Mouse (Mus musculus): ENCODE results near the gene Shisal1. TPM values are rescaled to one million over a fixed set of nuclear protein-coding genes. Genes with fewer than 3 reads are reported as not detected.

Shisal1 gene
- polyA plus RNA-seq, 1 experiment from 2014 or later: 6.1 TPM

DNA sequence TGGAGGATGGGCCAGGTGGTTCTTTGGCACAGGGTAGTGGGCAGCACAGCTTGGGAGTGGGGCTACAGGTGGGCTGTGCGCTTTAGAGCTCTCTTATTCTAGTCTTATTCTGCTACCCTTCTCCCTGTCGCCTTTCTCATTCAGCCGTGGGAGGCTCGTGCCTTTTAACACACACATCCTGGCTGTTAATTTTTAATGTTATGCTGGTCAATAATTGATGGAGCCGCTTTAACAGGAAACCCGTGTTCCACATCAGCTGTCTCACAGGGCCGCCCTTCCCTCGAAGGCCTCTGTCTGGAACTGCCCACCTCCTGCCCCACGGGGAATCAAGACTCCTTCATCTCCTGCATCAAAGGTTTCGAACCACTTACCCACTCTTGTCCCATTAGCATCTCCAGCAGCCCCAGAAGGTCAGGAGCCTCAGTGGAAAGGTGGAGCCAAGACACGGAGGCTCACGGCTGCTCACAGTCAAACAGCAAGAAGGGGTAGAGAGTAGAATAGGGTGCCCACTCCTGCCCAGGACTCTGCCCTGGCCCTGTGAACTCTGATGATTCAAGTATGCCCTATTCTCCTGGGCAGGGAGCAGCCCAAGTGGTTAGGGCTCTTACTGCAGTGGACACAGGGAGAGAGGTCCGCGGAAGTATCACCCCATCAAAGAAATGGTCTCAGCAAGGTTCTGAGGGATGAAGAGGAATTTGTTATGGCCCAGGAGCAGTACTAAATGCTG, 51.4 kb downstream of the Shisal1 start:
- Histone ChIP-seq H3K9ac (no peak overlapping the region), H3K27me3 (no peaks in the 10 kb centered on the region), H3K27ac (no peak overlapping the region), H3K4me3 (no peak overlapping the region), H3K36me3 (ENCODE audit: poor library complexity, severe bottlenecking) (peaks cover 4% of the 10 kb centered on the region; the same call in 1 of the 2 replicates), H3K4me1 (peaks cover 22% of the 10 kb centered on the region), H3K9me3 (replicated peaks) (peaks cover 6% of the 10 kb centered on the region; the same call in 1 of the 2 replicates), H3K4me2 (no peak overlapping the region)
- no peak for ATAC-seq
- 86% methylated on average over 14 of the region's 14 CpGs for WGBS

DNA sequence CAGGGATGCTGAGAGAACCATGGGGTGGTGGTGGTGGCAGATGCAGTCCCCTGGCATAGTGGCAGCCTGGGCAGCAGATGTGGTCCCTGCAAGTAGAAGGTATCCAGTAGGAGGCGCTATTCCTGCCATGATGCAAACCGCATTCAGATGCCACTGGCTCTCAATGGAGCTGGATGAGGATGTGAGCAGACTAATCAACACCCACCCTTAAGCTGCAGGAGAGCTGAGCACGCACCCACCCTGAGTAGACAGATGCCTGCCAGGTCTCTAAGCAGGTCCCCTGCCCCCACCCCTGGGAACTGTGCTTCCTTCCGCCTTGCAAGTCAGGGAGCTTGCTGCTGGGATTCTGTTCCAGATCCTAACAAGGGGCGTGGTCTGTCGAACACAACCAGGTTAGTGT, 53.6 kb downstream of the Shisal1 start:
- Histone ChIP-seq H3K4me2 (no peak overlapping the region), H3K27me3 (no peaks in the 10 kb centered on the region; the same call in 1 of the 2 replicates), H3K9ac (no peak overlapping the region), H3K4me1 (peaks cover 18% of the 10 kb centered on the region), H3K4me3 (no peak overlapping the region), H3K36me3 (ENCODE audit: poor library complexity, severe bottlenecking) (peaks cover 4% of the 10 kb centered on the region; the same call in 1 of the 2 replicates), H3K27ac (peak overlapping the region; percentile 6), H3K9me3 (replicated peaks) (peaks cover 6% of the 10 kb centered on the region; the same call in 1 of the 2 replicates)
- WGBS: 41% methylated on average over 6 of the region's 6 CpGs
- 0 out of 2 replicates have a peak, but pooled peaks have one; percentile 51 for ATAC-seq

DNA sequence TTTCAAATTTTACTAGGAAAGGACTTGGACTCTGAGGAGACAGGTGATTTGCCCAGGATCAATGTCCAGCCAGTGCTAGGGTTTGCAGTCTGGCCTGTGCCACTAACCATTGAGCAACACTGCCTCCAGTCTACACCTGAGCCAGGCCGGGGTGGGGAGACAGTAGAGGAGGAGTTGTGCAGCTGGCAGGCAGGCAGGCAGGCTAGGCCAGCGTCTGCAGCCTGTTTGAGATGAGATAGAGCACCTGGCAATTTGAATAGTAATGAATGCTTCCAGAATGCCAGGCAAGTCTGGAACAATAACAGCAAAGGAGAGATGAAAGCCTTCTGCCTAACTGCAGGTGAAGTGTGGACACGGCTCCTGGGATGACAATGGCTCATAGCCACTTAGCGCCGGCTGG, 54.1 kb downstream of the Shisal1 start:
- 0 out of 2 replicates have a peak, but pooled peaks have one; percentile 13 for ATAC-seq
- H3K4me2 ChIP-seq: no peak overlapping the region
- no peak overlapping the region for H3K4me3 ChIP-seq
- H3K4me1 ChIP-seq: peaks cover 17% of the 10 kb centered on the region
- no peaks in the 10 kb centered on the region; the same call in 1 of the 2 replicates for H3K27me3 ChIP-seq
- no peak overlapping the region for H3K9ac ChIP-seq
- H3K27ac ChIP-seq: peak overlapping the region; percentile 36
- 51% methylated on average over 5 of the region's 5 CpGs for WGBS
- peaks cover 11% of the 10 kb centered on the region; the same call in 1 of the 2 replicates for H3K9me3 ChIP-seq (replicated peaks)
- H3K36me3 ChIP-seq (ENCODE audit: poor library complexity, severe bottlenecking): peaks cover 8% of the 10 kb centered on the region; the same call in 1 of the 2 replicates

DNA sequence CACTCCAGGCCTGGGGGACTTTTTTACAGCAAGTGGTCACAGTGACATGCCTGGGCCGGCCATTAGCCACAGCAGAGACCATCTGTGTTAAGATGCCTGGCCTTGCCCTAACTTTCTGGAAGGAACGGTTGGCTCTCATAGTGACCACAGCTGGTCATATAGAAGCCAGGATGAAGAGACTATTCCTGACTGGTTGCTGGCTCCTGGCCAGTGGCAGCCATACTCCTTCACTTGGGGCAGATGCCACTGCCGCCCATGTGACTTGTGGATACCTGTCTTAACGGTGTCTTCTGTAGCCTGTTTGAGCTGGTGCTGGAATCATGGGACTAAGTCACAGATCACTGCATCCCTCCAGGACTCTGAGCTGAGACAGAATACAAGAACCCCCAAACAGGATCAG, 54.8 kb downstream of the Shisal1 start:
- ATAC-seq: no peak
- Histone ChIP-seq H3K27me3 (no peaks in the 10 kb centered on the region; the same call in 1 of the 2 replicates), H3K9me3 (replicated peaks) (peaks cover 18% of the 10 kb centered on the region), H3K4me1 (peaks cover 13% of the 10 kb centered on the region), H3K9ac (no peak overlapping the region), H3K4me3 (no peak overlapping the region), H3K27ac (no peak overlapping the region), H3K4me2 (no peak overlapping the region), H3K36me3 (ENCODE audit: poor library complexity, severe bottlenecking) (peaks cover 13% of the 10 kb centered on the region; the same call in 1 of the 2 replicates)
- WGBS: 95% methylated on average over 4 of the region's 4 CpGs

DNA sequence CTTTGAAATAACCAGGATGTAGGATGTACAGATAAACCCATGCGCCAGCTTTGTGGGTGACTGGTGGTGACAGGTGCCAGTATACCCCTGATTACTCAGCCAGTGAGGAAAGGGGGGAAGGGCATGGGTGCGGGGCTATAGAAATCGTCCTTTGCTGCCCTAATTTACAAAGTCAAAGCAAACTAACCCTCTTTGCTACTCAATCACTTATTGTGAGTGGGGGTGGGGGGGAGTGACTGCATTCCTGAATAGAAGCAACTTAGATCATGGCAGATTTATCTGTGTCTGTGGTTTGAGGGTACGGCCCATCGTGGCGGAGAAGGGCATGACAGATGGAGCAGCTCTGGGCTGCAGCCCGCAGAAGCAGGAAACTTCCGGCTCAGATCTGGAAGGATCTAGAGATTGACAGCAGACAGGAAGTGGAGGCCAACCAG, 58.2 kb downstream of the Shisal1 start:
- Histone ChIP-seq H3K4me1 (peaks cover 10% of the 10 kb centered on the region), H3K27me3 (no peaks in the 10 kb centered on the region; the same call in 1 of the 2 replicates), H3K9me3 (replicated peaks) (peaks cover 24% of the 10 kb centered on the region), H3K9ac (no peak overlapping the region), H3K36me3 (ENCODE audit: poor library complexity, severe bottlenecking) (peaks cover 13% of the 10 kb centered on the region; the same call in 1 of the 2 replicates), H3K27ac (no peak overlapping the region), H3K4me3 (no peak overlapping the region), H3K4me2 (no peak overlapping the region)
- ATAC-seq: no peak
- 96% methylated on average over 8 of the region's 8 CpGs for WGBS

DNA sequence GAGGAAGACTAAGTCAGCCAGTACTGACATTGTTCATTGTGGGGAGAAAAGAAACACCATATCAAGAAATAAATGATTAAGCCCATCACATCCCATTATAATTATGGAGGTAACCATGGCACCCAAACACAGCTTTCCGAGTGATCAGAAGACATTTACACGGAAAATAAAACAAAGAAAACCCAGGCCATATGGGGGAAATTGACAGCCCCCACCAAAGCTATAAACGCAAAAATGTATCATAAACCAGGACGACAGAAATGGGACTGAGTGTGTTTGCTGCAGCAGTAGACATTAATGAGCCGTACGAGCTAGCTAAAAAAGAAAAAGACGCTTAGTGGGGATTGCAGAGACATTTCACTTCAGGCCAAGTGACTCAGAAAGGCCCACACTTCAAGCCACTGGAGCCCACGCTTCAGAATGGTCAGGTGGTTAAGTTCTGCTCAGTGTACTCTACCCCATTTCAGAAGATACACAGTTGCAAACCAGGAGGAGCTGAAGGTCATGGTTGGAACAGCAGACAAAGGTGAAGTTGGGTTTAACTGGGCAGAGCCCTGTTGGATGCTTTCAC, 60.8 kb downstream of the Shisal1 start:
- H3K27me3 ChIP-seq: no peaks in the 10 kb centered on the region; the same call in 1 of the 2 replicates
- ATAC-seq: no peak
- no peak overlapping the region for H3K4me2 ChIP-seq
- H3K9me3 ChIP-seq (replicated peaks): peaks cover 21% of the 10 kb centered on the region
- peaks cover 9% of the 10 kb centered on the region for H3K36me3 ChIP-seq (ENCODE audit: poor library complexity, severe bottlenecking)
- 85% methylated on average over 8 of the region's 8 CpGs for WGBS
- no peak overlapping the region for H3K27ac ChIP-seq
- no peak overlapping the region for H3K9ac ChIP-seq
- H3K4me1 ChIP-seq: no peaks in the 10 kb centered on the region
- H3K4me3 ChIP-seq: no peak overlapping the region

DNA sequence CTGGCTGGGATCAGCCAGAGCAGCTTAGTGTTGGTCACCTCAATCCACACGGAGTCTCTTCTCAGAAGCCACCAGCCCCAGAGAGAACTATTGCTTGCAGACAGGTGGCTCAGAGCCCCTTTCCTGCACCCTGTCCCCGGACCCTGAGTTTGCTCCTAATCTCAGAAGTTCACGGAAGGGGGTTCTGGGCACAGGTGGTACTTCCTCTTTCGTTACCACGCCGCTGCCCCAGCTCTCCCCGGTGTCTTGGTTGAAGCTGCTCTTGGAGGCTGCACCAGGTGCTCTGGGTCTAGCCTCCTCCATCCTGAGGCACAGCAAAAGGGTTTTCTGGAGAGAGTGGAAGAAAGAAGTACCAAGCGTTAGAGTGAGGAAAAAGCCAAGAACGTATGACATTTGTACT, 62.8 kb downstream of the Shisal1 start:
- ATAC-seq: no peak
- Histone ChIP-seq H3K4me2 (no peak overlapping the region), H3K36me3 (ENCODE audit: poor library complexity, severe bottlenecking) (peaks cover 9% of the 10 kb centered on the region), H3K4me3 (no peak overlapping the region), H3K4me1 (no peaks in the 10 kb centered on the region), H3K27ac (no peak overlapping the region), H3K9me3 (replicated peaks) (peaks cover 18% of the 10 kb centered on the region), H3K9ac (no peak overlapping the region), H3K27me3 (no peaks in the 10 kb centered on the region)
- 95% methylated on average over 9 of the region's 9 CpGs for WGBS

DNA sequence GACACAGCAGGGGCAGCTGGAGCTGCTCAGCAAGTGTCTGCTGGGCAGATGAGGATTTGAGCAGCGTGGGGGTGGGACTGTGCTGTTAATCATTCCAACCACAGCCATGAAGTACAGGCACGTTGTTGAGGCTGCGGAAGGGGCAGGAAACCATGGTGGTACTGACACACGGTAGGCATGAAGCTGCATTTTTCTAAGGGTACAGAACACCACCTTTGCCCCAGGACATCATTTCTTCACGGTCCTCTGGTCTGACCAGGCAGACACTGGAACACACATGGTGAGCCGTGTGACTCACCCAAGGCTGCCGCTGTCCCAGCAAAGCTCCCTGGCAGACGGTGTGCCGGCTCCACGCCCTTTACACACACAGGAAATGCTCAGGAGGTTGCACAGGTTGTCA, 66.7 kb downstream of the Shisal1 start:
- no peaks in the 10 kb centered on the region for H3K27me3 ChIP-seq
- H3K9me3 ChIP-seq (replicated peaks): peaks cover 2% of the 10 kb centered on the region
- no peak overlapping the region for H3K4me2 ChIP-seq
- ATAC-seq: no peak
- WGBS: 87% methylated on average over 10 of the region's 10 CpGs
- H3K9ac ChIP-seq: no peak overlapping the region
- H3K27ac ChIP-seq: no peak overlapping the region
- H3K4me1 ChIP-seq: no peaks in the 10 kb centered on the region
- H3K4me3 ChIP-seq: no peak overlapping the region
- no peaks in the 10 kb centered on the region; the same call in none of the 2 replicates for H3K36me3 ChIP-seq (ENCODE audit: poor library complexity, severe bottlenecking)

DNA sequence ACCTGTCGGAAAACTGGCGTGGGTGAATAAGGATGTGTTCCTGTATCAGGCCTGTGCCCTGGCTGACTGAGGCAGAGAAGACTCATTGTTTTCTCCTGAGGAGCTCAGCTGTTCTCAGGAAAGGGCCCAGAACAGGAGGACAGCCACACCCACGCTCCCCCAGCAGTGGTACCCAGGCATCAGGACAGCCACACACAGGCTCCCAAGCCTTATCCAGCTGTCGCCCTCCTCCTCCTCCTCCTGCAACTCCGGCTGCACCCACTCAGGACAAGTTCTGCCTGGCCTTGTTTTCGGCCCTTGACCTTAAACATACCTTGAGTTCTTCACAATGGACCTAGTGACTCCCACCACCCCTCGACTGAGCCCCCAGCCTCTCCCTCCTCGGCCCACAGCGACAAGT, 68.2 kb downstream of the Shisal1 start:
- Histone ChIP-seq H3K9ac (no peak overlapping the region), H3K4me1 (no peaks in the 10 kb centered on the region), H3K4me3 (no peak overlapping the region), H3K27me3 (no peaks in the 10 kb centered on the region), H3K36me3 (ENCODE audit: poor library complexity, severe bottlenecking) (no peaks in the 10 kb centered on the region; the same call in none of the 2 replicates), H3K9me3 (replicated peaks) (peaks cover 13% of the 10 kb centered on the region), H3K27ac (no peak overlapping the region), H3K4me2 (no peak overlapping the region)
- WGBS: 74% methylated on average over 9 of the region's 9 CpGs
- no peak for ATAC-seq

DNA sequence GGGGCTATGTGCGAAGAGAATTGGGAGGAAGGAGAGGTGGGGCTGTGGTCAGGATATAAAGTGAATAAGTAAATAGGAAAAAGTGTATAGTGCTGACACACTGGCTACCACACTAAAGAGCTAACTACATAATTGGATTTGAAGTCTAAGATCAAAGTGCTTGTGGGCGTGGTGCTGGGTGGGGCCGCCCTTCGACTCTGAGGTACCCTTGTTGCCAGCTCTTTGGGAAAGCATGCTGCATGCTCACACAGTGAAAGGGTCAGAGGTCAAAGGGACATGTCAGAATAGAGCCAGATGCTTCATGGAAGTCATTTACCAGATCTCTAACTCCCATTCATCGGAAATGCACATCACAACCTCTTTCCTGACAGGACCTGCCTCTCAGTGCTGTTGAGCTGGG, 74.1 kb downstream of the Shisal1 start:
- Histone ChIP-seq H3K4me1 (peaks cover 6% of the 10 kb centered on the region; the same call in 1 of the 2 replicates), H3K9ac (no peak overlapping the region), H3K27me3 (no peaks in the 10 kb centered on the region), H3K36me3 (ENCODE audit: poor library complexity, severe bottlenecking) (no peaks in the 10 kb centered on the region), H3K9me3 (replicated peaks) (peaks cover 13% of the 10 kb centered on the region), H3K4me3 (no peak overlapping the region), H3K27ac (no peak overlapping the region), H3K4me2 (no peak overlapping the region)
- 74% methylated on average over 5 of the region's 5 CpGs for WGBS
- no peak for ATAC-seq

DNA sequence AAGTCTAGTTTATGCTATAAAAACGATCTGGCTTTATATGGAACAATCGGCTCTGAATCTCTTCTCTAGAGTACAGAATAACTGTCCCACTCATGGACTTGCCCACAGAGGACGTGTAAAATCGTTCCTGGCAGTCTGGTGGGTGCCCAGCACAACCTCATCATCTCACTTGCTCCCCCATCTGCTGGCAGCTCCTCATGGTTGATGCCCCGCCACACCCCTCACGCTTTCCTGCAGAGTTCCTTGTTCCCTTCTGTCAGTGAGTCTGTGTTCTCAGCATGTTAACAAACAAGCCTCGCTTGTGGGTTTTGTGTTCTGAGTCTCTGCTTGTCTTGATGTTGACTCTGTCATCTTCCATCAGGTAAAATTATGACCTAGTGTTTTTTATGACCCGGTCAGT, 79.5 kb downstream of the Shisal1 start:
- Histone ChIP-seq H3K9ac (no peak overlapping the region), H3K27ac (no peak overlapping the region), H3K36me3 (ENCODE audit: poor library complexity, severe bottlenecking) (no peaks in the 10 kb centered on the region), H3K4me1 (0 out of 2 replicates have a peak, but pooled peaks cover 4% of the 10 kb centered on the region), H3K4me3 (no peak overlapping the region), H3K27me3 (no peaks in the 10 kb centered on the region), H3K9me3 (replicated peaks) (no peaks in the 10 kb centered on the region; the same call in 1 of the 2 replicates), H3K4me2 (no peak overlapping the region)
- 77% methylated on average over 8 of the region's 8 CpGs for WGBS
- ATAC-seq: no peak

DNA sequence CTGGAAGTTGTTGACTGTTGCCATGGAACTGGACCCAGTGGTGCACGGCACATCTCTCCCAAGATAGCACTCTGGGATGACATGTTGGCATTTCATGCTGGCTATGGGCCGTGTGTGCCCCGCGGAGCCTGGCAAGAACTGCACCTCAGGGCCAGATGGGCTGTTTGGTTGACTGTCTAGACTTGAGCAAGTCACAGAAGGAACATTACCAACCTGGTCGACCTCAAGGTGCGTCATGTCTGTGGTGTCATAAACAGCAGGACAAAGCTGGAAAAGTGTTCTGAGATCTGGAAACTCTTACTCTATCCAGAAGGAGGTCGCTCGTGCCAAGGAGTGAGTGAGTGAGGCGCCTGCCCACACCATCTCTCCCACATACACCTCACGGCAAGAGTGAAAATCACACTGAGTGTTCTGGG, 80.3 kb downstream of the Shisal1 start:
- Histone ChIP-seq H3K9me3 (replicated peaks) (no peaks in the 10 kb centered on the region; the same call in 1 of the 2 replicates), H3K36me3 (ENCODE audit: poor library complexity, severe bottlenecking) (no peaks in the 10 kb centered on the region), H3K4me1 (0 out of 2 replicates have a peak, but pooled peaks cover 4% of the 10 kb centered on the region), H3K4me2 (no peak overlapping the region), H3K4me3 (no peak overlapping the region), H3K9ac (no peak overlapping the region), H3K27ac (no peak overlapping the region), H3K27me3 (no peaks in the 10 kb centered on the region)
- 88% methylated on average over 10 of the region's 10 CpGs for WGBS
- ATAC-seq: no peak

All from forebrain, embryonic 13.5 days (tissue).